Mouse (Mus musculus) midbrain, postnatal 0 days (tissue): ENCODE measurements around the gene Ift52. TPM values are rescaled to one million over a fixed set of nuclear protein-coding genes. Genes with fewer than 3 reads are reported as not detected.

Experiments used
- ATAC-seq: fragments of 200-750 bp; cut with Nextera tagmentation; 2 replicates; pipeline ENCODE4 v1.8.0; 2017; ENCODE audit warnings: moderate number of reproducible peaks, mild to moderate bottlenecking, moderate TSS enrichment, moderate library complexity; ENCODE audit not compliant: low FRiP score
- DNase-seq: peaks from one replicate; pipeline ENCODE4 v3.0.0-alpha.2; 2015; ENCODE audit warnings: low spot score
- H3K27ac ChIP-seq: fragments of 300-500 bp; sonication (generic); 2 replicates; pipeline ENCODE4 v1.5.1; 2014; ENCODE audit warnings: low read depth, mild to moderate bottlenecking, low read length, mixed read lengths
- H3K27me3 ChIP-seq: fragments of 300-500 bp; sonication (generic); 2 replicates; pipeline ENCODE4 v1.6.1; 2014; ENCODE audit warnings: low read length, control low read depth, mixed read lengths; ENCODE audit not compliant: insufficient read depth
- H3K36me3 ChIP-seq: fragments of 300-500 bp; sonication (generic); 2 replicates; pipeline ENCODE4 v1.6.1; 2014; ENCODE audit warnings: low read length, control low read depth, mixed read lengths; ENCODE audit not compliant: insufficient read depth
- H3K4me1 ChIP-seq: fragments of 300-500 bp; sonication (generic); 2 replicates; pipeline ENCODE4 v1.6.1; 2014; ENCODE audit warnings: mild to moderate bottlenecking, control low read depth, antibody characterized with exemption, low read length, mixed read lengths; ENCODE audit not compliant: insufficient read depth
- H3K4me2 ChIP-seq: fragments of 300-500 bp; sonication (generic); 2 replicates; pipeline ENCODE4 v1.6.1; 2014; ENCODE audit warnings: low read depth, mild to moderate bottlenecking, low read length, mixed read lengths; ENCODE audit not compliant: poor library complexity, severe bottlenecking
- H3K4me3 ChIP-seq: fragments of 300-500 bp; sonication (generic); 2 replicates; pipeline ENCODE4 v1.5.1; 2014; ENCODE audit warnings: low read depth, mild to moderate bottlenecking, low read length, moderate library complexity
- H3K9ac ChIP-seq: fragments of 300-500 bp; sonication (generic); replicated peaks from 2 replicates; pipeline ENCODE4 v1.6.1; 2014; ENCODE audit warnings: mild to moderate bottlenecking, low read length, moderate library complexity, mixed read lengths; ENCODE audit not compliant: poor library complexity, severe bottlenecking
- H3K9me3 ChIP-seq: fragments of 300-500 bp; sonication (generic); 2 replicates; pipeline ENCODE4 v1.6.1; 2016; ENCODE audit warnings: low read length, control low read depth
- CTCF ChIP-seq: IDR thresholded peaks from 2 replicates; pipeline ENCODE4 v1.5.1; 2016; ENCODE audit warnings: antibody characterized with exemption, mild to moderate bottlenecking
- WGBS: fragments of 180-500 bp; shearing (Covaris S2); extraction: QIAGEN DNeasy Blood & Tissue Kit; methylation state at CpG from one replicate; pipeline ENCODE4 v1.1.7; 2014; 5-methylcytosine and 5-hydroxymethylcytosine counted together
- polyA plus RNA-seq: library from polyadenylated mRNA; unstranded; fragments of >200 nt; fragmentation: Nextera tagmentation; extraction: Ambion mirVana; gene quantifications from 2 replicates; pipeline ENCODE4 v1.2.1, GENCODE M21; 2015
- total RNA-seq: library from RNA; depleted of rRNA; stranded (reverse); fragments of >200 nt; gene quantifications from 2 replicates; pipeline ENCODE4 v1.2.3, GENCODE M21; 2014

The Ift52 gene
- total and polyA plus RNA-seq, 2 experiments from 2014 or later: 29.8 to 31.2 TPM

DNA sequence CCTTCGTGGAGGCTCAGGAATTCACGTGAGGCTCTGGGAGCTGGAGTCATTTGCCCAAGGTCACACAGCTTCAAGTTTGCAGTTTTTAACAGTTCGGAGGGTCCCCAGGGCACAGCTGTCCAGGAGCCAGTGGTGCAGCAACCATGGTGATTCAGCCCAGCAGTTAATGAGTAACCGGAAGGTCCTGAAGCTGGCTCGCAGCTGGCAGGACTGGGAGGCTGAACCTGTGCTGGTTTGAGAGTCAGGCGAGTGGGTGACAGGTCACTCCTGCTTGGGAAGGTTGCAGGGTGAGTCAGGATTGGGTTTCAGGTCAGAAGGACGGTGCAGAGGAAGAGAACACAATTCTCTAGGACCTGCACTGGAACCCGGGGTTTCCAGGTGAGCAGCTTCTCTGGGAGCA, 29.9 kb upstream of the Ift52 start, which contains the start of gene Sgk2:
TSS of gene Sgk2 (plus strand) at position 113 of the 400 bp plus-strand sequence.
- no peak for TF ChIP-seq CTCF
- WGBS: 65% methylated on average over 8 of the region's 8 CpGs
- peaks cover 3% of the 10 kb centered on the region; the same call in 1 of the 2 replicates for H3K27me3 ChIP-seq
- H3K4me1 ChIP-seq: no peaks in the 10 kb centered on the region
- H3K4me2 ChIP-seq: no peak within 1 kb of the TSS
- H3K36me3 ChIP-seq: no peaks in the 10 kb centered on the region
- no peaks in the 10 kb centered on the region for H3K9me3 ChIP-seq
- DNase-seq (no peak), ATAC-seq (no peak)
- H3K27ac ChIP-seq: no peak within 1 kb of the TSS
- no peak within 1 kb of the TSS for H3K9ac ChIP-seq
- no peak within 1 kb of the TSS for H3K4me3 ChIP-seq

- DNase-seq (no peak), ATAC-seq (no peak)
- Histone ChIP-seq H3K27me3 (peaks cover 3% of the 10 kb centered on the region; the same call in 1 of the 2 replicates), H3K9ac (no peak overlapping the region), H3K4me1 (no peaks in the 10 kb centered on the region), H3K4me2 (no peak overlapping the region), H3K4me3 (no peak overlapping the region), H3K36me3 (no peaks in the 10 kb centered on the region), H3K9me3 (no peaks in the 10 kb centered on the region), H3K27ac (no peak overlapping the region)
- WGBS: 93% methylated on average over 4 of the region's 4 CpGs
- TF ChIP-seq CTCF: no peak
These were observed 28.9 kb upstream of the Ift52 start for GRCm38 (mm10) chr2:162988235-162988634.

GRCm38 (mm10) chr2:162991394-162992083, 25.6 kb upstream of the Ift52 start:
- Histone ChIP-seq H3K27me3 (no peaks in the 10 kb centered on the region), H3K4me1 (no peaks in the 10 kb centered on the region), H3K4me2 (no peak overlapping the region), H3K27ac (no peak overlapping the region), H3K9me3 (no peaks in the 10 kb centered on the region), H3K4me3 (no peak overlapping the region), H3K36me3 (no peaks in the 10 kb centered on the region), H3K9ac (no peak overlapping the region)
- WGBS: 37% methylated on average over 6 of the region's 6 CpGs
- no peak for DNase-seq
- ATAC-seq: no peak
- peak; percentile 15; the same call in 1 of the 2 replicates for TF ChIP-seq CTCF

DNA sequence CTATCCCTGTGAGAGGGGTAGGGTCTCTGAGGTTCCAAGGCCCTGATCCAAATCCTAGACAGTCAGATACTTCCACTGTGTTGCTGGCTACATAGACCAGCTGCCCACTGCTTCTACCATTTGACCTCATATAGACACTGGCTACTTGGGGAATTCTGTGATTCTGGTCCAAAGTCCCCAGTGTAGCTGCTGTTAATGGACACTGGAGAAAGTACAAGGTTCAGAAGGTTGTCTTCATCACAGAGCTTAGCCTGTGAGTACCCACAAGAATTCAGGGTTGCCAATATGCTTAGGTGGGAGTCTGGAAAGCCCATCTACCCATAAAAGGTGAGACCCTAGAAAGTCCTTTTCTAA, 25.1 kb upstream of the Ift52 start:
- Histone ChIP-seq H3K4me3 (no peak overlapping the region), H3K4me2 (no peak overlapping the region), H3K4me1 (no peaks in the 10 kb centered on the region), H3K27me3 (no peaks in the 10 kb centered on the region), H3K27ac (no peak overlapping the region), H3K36me3 (no peaks in the 10 kb centered on the region), H3K9me3 (no peaks in the 10 kb centered on the region), H3K9ac (no peak overlapping the region)
- DNase-seq (no peak), ATAC-seq (no peak)
- TF ChIP-seq CTCF: no peak

DNA sequence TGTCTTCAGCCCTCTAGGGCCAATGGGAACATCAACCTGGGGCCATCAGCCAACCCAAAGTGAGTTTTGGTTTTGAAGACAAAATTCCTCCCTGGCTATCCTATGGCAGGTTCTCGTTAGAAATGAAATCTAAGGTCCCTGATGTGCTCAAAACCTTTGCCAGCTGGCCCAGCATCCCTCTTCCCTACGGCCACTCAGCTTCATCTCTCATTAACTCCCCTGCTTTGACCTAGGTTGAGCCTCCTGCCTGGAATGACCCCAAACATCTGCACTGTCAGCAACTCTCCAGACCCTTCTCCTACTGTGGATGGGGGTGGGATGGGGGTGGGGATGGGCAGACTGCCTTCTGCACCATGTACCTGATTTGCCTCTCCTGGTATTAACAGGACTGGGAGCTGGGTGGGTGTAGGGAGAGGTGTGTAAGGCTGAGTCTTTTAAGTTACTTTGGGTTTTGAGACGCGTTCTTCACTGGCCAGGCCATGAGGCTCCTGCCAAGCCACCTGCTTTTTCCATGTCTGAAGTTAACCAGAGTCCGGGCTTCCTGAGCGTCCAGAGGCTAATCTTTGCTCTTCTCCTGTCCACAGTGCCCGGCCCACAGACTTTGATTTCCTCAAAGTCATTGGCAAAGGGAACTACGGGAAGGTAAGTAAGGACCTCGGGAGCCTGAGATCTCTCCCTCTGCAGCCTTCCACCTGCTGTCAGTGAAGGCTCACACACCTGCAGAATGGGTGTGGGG, 23.1 kb upstream of the Ift52 start:
- TF ChIP-seq CTCF: no peak
- DNase-seq (no peak), ATAC-seq (no peak)
- H3K36me3 ChIP-seq: no peaks in the 10 kb centered on the region
- no peak overlapping the region for H3K9ac ChIP-seq
- no peak overlapping the region for H3K27ac ChIP-seq
- WGBS: 81% methylated on average over 9 of the region's 9 CpGs
- H3K9me3 ChIP-seq: no peaks in the 10 kb centered on the region
- H3K27me3 ChIP-seq: no peaks in the 10 kb centered on the region
- H3K4me1 ChIP-seq: no peaks in the 10 kb centered on the region
- H3K4me3 ChIP-seq: no peak overlapping the region
- H3K4me2 ChIP-seq: no peak overlapping the region
